Mouse (Mus musculus) stomach, postnatal 0 days (tissue): ENCODE data around the gene Strn4. TPM values are rescaled to one million over a fixed set of nuclear protein-coding genes. Genes with fewer than 3 reads are reported as not detected.

Experiments
- ATAC-seq: fragments of 200-750 bp; cut with Nextera tagmentation; 2 replicates; pipeline ENCODE4 v1.8.0; 2017; ENCODE audit not compliant: low FRiP score, low TSS enrichment
- DNase-seq: peaks from one replicate; pipeline ENCODE4 v3.0.0-alpha.2; 2016; ENCODE audit warnings: low spot score
- H3K27ac ChIP-seq: fragments of 300-500 bp; sonication (generic); replicated peaks from 2 replicates; pipeline ENCODE4 v1.5.1; 2014; ENCODE audit warnings: mild to moderate bottlenecking, control low read depth
- H3K27me3 ChIP-seq: fragments of 300-500 bp; sonication (generic); 2 replicates; pipeline ENCODE4 v1.6.1; 2014; ENCODE audit warnings: low read length; ENCODE audit not compliant: control insufficient read depth, insufficient read depth
- H3K36me3 ChIP-seq: fragments of 300-500 bp; sonication (generic); 2 replicates; pipeline ENCODE4 v1.6.1; 2014; ENCODE audit warnings: low read length, mixed read lengths; ENCODE audit not compliant: control insufficient read depth, insufficient read depth
- H3K4me1 ChIP-seq: fragments of 300-500 bp; sonication (generic); replicated peaks from 2 replicates; pipeline ENCODE4 v1.6.1; 2014; ENCODE audit warnings: antibody characterized with exemption; ENCODE audit not compliant: control insufficient read depth, insufficient read depth
- H3K4me2 ChIP-seq: fragments of 300-500 bp; sonication (generic); replicated peaks from 2 replicates; pipeline ENCODE4 v1.6.1; 2014; ENCODE audit warnings: low read depth, mild to moderate bottlenecking, control low read depth, moderate library complexity
- H3K4me3 ChIP-seq: fragments of 300-500 bp; sonication (generic); 2 replicates; pipeline ENCODE4 v1.5.1; 2014; ENCODE audit warnings: low read depth, low read length, control low read depth
- H3K9ac ChIP-seq: fragments of 300-500 bp; sonication (generic); 2 replicates; pipeline ENCODE4 v1.6.1; 2014; ENCODE audit warnings: mild to moderate bottlenecking, low read length, control low read depth, mixed read lengths
- H3K9me3 ChIP-seq: fragments of 300-500 bp; sonication (generic); 2 replicates; pipeline ENCODE4 v1.6.1; 2016; ENCODE audit warnings: low read length; ENCODE audit not compliant: control insufficient read depth
- CTCF ChIP-seq: IDR thresholded peaks from 2 replicates; pipeline ENCODE4 v1.5.1; 2016; ENCODE audit warnings: antibody characterized with exemption, low read depth, mild to moderate bottlenecking, moderate library complexity
- EP300 ChIP-seq: optimal IDR thresholded peaks from 2 replicates; pipeline ENCODE3; 2016; ENCODE audit warnings: antibody characterized with exemption
- WGBS: fragments of 180-500 bp; shearing (Covaris S2); extraction: QIAGEN DNeasy Blood & Tissue Kit; methylation state at CpG from one replicate; pipeline ENCODE4 v1.1.7; 2014; 5-methylcytosine and 5-hydroxymethylcytosine counted together
- polyA plus RNA-seq: library from polyadenylated mRNA; unstranded; fragments of >200 nt; fragmentation: Nextera tagmentation; extraction: Ambion mirVana; gene quantifications from 2 replicates; pipeline ENCODE4 v1.2.1, GENCODE M21; 2015

Gene Strn4
- polyA plus RNA-seq, 1 experiment from 2014 or later = 45.1 TPM

DNA sequence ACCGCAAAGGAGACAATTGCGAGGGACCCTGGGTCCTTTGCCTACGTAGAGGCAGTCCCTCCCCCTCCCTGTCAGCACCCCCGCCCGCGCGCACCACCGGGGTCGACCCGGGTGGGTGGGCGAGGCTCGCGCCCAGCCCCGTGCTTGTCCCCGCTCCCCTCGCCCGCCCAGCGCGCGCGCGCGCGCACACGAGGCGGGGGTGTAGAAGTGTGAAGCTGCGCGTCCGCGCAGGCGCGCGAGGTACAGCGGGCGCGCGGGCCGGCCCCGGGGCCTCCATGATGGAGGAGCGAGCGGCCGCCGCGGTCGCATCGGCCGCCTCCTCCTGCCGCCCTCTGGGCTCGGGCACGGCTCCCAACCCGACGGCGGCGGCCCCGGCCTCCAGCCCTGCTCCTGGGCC, 387 bp downstream of the Strn4 start:
- H3K4me3 ChIP-seq = peak overlapping the region; percentile 100
- H3K27ac ChIP-seq = peak overlapping the region; percentile 96
- ATAC-seq = peak; percentile 84
- H3K27me3 ChIP-seq = no peaks in the 10 kb centered on the region
- TF ChIP-seq EP300 = no peak
- H3K36me3 ChIP-seq = peaks cover 1% of the 10 kb centered on the region; the same call in 1 of the 2 replicates
- H3K4me1 ChIP-seq = peaks cover 14% of the 10 kb centered on the region
- peak overlapping the region; percentile 99 for H3K9ac ChIP-seq
- peak; percentile 80 for DNase-seq
- WGBS = 1% methylated on average over 34 of the region's 55 CpGs
- H3K9me3 ChIP-seq = no peaks in the 10 kb centered on the region
- peak overlapping the region; percentile 91 for H3K4me2 ChIP-seq

DNA sequence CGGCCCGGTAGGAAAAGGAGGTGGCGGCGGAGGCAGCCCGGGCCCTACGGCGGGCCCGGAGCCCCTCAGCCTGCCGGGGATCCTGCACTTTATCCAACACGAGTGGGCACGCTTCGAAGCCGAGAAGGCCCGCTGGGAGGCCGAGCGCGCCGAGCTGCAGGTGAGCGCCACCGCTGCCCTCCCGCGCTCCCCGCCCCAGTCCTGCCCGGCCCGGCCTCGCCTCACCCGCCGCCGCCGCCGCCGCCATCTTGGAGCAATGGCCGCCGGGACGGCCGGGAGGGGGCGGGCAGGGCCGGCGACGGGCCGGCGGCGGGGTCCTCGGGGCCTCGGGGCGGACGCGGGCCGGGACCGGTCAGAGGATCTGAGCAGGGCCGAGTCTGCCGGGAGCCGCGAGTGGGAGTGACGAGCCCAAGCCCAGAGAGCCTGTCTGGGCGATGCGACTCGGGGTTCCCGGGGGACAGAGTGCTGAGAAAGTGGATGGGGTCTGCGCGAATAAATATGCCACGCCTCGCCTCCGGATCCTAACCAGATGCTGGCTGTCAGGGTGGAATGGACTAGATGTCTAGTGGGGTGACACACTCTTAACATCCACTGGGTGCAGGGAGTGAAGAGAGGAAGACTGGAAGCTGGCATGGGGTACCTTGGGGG, 910 bp downstream of the Strn4 start, which contains the start of gene Fkrp:
TSS of gene Fkrp (minus strand) at position 258 of the 648 bp plus-strand sequence.
- Histone ChIP-seq H3K36me3 (no peaks in the 10 kb centered on the region), H3K4me3 (peak within 1 kb of the TSS; percentile 100), H3K27me3 (no peaks in the 10 kb centered on the region), H3K9me3 (no peaks in the 10 kb centered on the region), H3K4me1 (peaks cover 14% of the 10 kb centered on the region), H3K27ac (peak within 1 kb of the TSS; percentile 96), H3K9ac (peak within 1 kb of the TSS; percentile 99), H3K4me2 (peak within 1 kb of the TSS; percentile 91)
- TF ChIP-seq EP300 = no peak
- TF ChIP-seq CTCF = peak; percentile 2; the same call in 1 of the 2 replicates
- under 1% methylated on average over 41 of the region's 64 CpGs for WGBS
- ATAC-seq (peak; percentile 79), DNase-seq (peak; percentile 59)

DNA sequence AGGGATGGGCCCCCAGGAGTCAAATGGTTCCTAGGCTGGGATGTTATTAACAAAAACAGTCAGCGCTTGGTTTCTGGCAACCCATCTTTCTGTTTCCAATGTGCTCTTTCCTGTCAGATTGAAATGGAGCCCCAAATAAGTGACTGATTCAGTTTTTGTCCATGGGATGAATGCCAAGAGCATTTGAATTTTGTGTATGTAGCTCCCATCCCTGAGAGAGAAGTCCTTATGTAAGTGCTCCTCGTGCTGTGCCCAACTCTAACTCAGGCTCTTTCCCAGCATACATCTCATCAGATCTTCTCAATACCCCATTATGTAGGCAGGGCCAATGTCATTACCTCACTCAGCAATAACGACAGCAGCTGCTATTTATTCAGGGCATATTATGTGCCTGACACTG, 2.0 kb downstream of the Strn4 start:
- Histone ChIP-seq H3K4me2 (peak overlapping the region; percentile 91), H3K4me3 (peak overlapping the region; percentile 100), H3K27ac (no peak overlapping the region; the same call in 1 of the 2 replicates), H3K9ac (peak overlapping the region; percentile 99), H3K9me3 (no peaks in the 10 kb centered on the region), H3K27me3 (no peaks in the 10 kb centered on the region), H3K36me3 (no peaks in the 10 kb centered on the region), H3K4me1 (peaks cover 14% of the 10 kb centered on the region)
- no peak for DNase-seq
- TF ChIP-seq EP300 = no peak
- TF ChIP-seq CTCF = no peak
- ATAC-seq = no peak
- 33% methylated on average over 3 of the region's 3 CpGs for WGBS

DNA sequence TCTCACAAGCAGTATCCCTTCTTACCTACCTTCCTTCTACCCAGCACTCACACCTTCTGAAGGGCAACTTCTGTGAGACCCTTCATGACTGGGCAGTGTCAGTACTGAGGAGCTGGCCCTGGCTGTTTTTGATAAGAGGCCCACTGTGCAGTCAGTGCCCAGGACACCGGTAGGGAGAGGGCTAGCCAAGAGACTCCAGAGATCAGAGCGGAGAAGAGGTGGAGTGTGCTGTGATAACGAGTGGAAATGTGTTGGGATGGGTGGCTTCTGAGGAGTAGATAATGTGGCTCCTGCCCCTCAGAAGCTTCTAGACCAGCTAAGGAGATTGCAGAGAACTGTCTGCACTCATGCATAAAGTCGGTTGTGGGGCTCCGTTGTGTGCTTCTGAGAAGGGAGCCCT, 4.1 kb downstream of the Strn4 start:
- Histone ChIP-seq H3K4me1 (peaks cover 14% of the 10 kb centered on the region), H3K9me3 (no peaks in the 10 kb centered on the region), H3K9ac (no peak overlapping the region), H3K4me3 (no peak overlapping the region), H3K36me3 (peaks cover 6% of the 10 kb centered on the region), H3K27me3 (no peaks in the 10 kb centered on the region), H3K27ac (no peak overlapping the region), H3K4me2 (no peak overlapping the region)
- no peak for TF ChIP-seq CTCF
- no peak for TF ChIP-seq EP300
- 82% methylated on average over 5 of the region's 5 CpGs for WGBS
- DNase-seq = no peak
- no peak for ATAC-seq

DNA sequence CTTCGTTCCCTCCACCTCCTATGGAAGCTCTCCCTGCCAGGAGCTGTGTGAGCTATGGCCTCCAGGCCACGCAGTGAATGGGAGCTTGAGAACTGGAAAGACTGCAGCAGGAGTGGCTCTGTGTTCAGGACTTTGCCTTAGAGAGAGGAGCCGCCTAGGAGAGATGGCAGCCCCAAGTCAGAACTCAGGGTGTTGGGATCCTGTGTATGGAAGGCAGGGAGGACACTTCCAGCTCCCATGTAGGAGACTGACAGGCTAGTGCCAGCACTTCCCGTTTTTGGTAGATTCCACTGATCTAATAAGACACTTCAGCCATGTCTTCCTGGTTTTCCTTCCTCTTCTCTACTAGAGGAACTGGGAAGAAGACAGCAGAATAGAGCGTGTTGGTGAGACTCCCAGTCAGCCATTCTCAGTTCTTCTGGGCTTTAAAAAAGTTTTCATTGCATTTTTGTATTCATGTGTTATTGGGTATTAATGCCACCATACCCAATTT, 4.6 kb downstream of the Strn4 start:
- WGBS = 54% methylated on average over 5 of the region's 5 CpGs
- Histone ChIP-seq H3K9me3 (no peaks in the 10 kb centered on the region), H3K4me1 (peaks cover 14% of the 10 kb centered on the region), H3K27me3 (no peaks in the 10 kb centered on the region), H3K4me3 (no peak overlapping the region), H3K27ac (no peak overlapping the region), H3K36me3 (peaks cover 10% of the 10 kb centered on the region), H3K4me2 (no peak overlapping the region), H3K9ac (no peak overlapping the region)
- ATAC-seq = no peak
- TF ChIP-seq EP300 (no peak), CTCF (no peak)
- no peak for DNase-seq

DNA sequence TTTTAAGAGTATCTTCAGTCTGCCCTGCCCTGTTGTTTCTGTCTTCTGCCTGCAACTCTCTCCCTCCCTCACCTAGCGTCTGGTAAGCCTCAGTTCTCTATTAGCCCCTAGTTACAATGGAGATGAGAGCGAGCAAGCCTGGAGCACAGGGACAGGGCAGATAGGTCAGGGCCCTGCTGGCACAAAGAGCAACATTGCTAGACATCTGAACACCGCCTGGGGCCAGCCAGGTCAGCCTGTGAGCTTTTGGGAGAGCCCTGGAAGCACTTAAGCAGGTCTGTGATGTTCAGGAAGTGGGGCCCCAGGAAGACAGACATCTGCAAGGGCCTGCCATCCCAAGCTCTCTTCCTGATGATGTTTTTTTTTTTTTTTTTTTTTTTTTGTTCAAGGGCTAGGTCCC, 5.4 kb downstream of the Strn4 start:
- 63% methylated on average over 3 of the region's 3 CpGs for WGBS
- H3K9ac ChIP-seq = no peak overlapping the region
- no peaks in the 10 kb centered on the region for H3K9me3 ChIP-seq
- no peaks in the 10 kb centered on the region for H3K27me3 ChIP-seq
- ATAC-seq (no peak), DNase-seq (no peak)
- TF ChIP-seq CTCF (no peak), EP300 (no peak)
- H3K4me2 ChIP-seq = no peak overlapping the region
- no peak overlapping the region for H3K4me3 ChIP-seq
- H3K36me3 ChIP-seq = peaks cover 14% of the 10 kb centered on the region
- H3K27ac ChIP-seq = no peak overlapping the region
- peaks cover 14% of the 10 kb centered on the region for H3K4me1 ChIP-seq
